Mouse (Mus musculus) CH12.LX (cell line): ENCODE data around the gene Il1r1.

Source experiments
- CTCF ChIP-seq, 2 experiments: IDR thresholded peaks in 1 of 2; conservative IDR thresholded peaks in 1 of 2; 2 replicates each; pipeline ENCODE4 v1.5.1; 2011 to 2012; ENCODE audit warnings: low read depth in 2 of 2, low read length in 2 of 2, improper control_type of control experiment in 1 of 2, inconsistent platforms in 1 of 2, mild to moderate bottlenecking in 1 of 2, moderate library complexity in 1 of 2
- E2F4 ChIP-seq: IDR thresholded peaks from 2 replicates; pipeline ENCODE4 v1.6.1; 2011; ENCODE audit warnings: low read depth, low read length, improper control_type of control experiment; ENCODE audit not compliant: insufficient replicate concordance
- GABPA ChIP-seq: IDR thresholded peaks from 2 replicates; pipeline ENCODE4 v1.6.1; 2012; ENCODE audit warnings: low read depth, low read length, improper control_type of control experiment, inconsistent platforms; ENCODE audit not compliant: insufficient replicate concordance
- MAZ ChIP-seq: IDR thresholded peaks from 2 replicates; pipeline ENCODE4 v1.6.1; 2012; ENCODE audit warnings: low read depth, mild to moderate bottlenecking, inconsistent platforms, low read length, improper control_type of control experiment, moderate library complexity
- MXI1 ChIP-seq: IDR thresholded peaks from 2 replicates; pipeline ENCODE4 v1.6.1; 2011; ENCODE audit warnings: mild to moderate bottlenecking, low read depth, low read length, improper control_type of control experiment
- POLR2A ChIP-seq: IDR thresholded peaks from 2 replicates; pipeline ENCODE4 v1.6.1; 2011; ENCODE audit warnings: low read depth, mild to moderate bottlenecking, improper control_type of control experiment, low read length
- RAD21 ChIP-seq: IDR thresholded peaks from 2 replicates; pipeline ENCODE4 v1.6.1; 2011; ENCODE audit warnings: low read depth, mild to moderate bottlenecking, low read length, improper control_type of control experiment, moderate library complexity
- USF2 ChIP-seq: conservative IDR thresholded peaks from 2 replicates; pipeline ENCODE4 v1.6.1; 2011; ENCODE audit warnings: low read depth, low read length, improper control_type of control experiment
- ZC3H11A ChIP-seq: IDR thresholded peaks from 2 replicates; pipeline ENCODE4 v1.6.1; 2012; ENCODE audit warnings: low read depth, mild to moderate bottlenecking, inconsistent platforms, low read length, improper control_type of control experiment
- ZMIZ1 ChIP-seq: IDR thresholded peaks from 2 replicates; pipeline ENCODE4 v1.6.1; 2012; ENCODE audit warnings: low read depth, mild to moderate bottlenecking, inconsistent platforms, low read length, improper control_type of control experiment

DNA sequence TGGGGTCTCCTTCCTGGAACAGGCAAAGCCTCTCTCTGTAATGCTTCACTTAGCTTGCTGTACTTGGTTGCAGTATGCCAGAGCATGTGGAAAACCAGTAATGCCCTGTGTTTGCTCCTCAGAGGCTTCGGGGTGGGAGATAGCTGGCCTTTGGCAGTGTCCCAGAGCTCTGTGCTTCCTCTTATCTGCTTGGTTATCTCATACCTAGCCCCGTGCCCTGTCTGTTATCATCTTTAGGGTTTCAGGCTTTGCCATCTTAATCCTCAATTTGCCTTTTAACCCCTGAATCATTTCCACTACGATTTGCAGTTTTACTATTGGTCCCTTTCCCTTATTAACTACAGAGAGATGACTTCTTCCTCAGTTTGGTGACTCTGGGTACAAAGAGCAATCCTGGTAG, 6.3 kb upstream of the Il1r1 start:
- TF ChIP-seq CTCF (conservative IDR thresholded peaks at IDR 0.05 in 1 of 2, IDR thresholded peaks at IDR 0.05 in 1 of 2; ENCODE audit: low read depth in 2 of 2, low read length in 2 of 2) (no peak), MAZ (no peak), POLR2A (no peak), MXI1 (no peak), USF2 (no peak), ZC3H11A (no peak), ZMIZ1 (no peak), E2F4 (no peak), RAD21 (no peak), GABPA (no peak)
